Mouse (Mus musculus): ENCODE data around the gene Tprgl. TPM values are rescaled to one million over a fixed set of nuclear protein-coding genes. Genes with fewer than 3 reads are reported as not detected.

The Tprgl gene
- total RNA-seq (2017): 161 and 163 TPM in 2 replicates

GRCm38 (mm10) chr4:154160538-154161390 lies at the start of gene Tprgl:
TSS of gene Tprgl (minus strand) at chr4:154160666.
- peak; percentile 94 for ATAC-seq (ENCODE audit: extremely low read depth, insufficient number of reproducible peaks, low FRiP score, poor library complexity, severe bottlenecking)

- ATAC-seq (ENCODE audit: extremely low read depth, insufficient number of reproducible peaks, low FRiP score, poor library complexity, severe bottlenecking): no peak
Measured at GRCm38 (mm10) chr4:154209825-154210224, 49.4 kb upstream of the Tprgl start.

- ATAC-seq (ENCODE audit: extremely low read depth, insufficient number of reproducible peaks, low FRiP score, poor library complexity, severe bottlenecking): no peak
Measured at GRCm38 (mm10) chr4:154209054-154209453, 48.6 kb upstream of the Tprgl start.

DNA sequence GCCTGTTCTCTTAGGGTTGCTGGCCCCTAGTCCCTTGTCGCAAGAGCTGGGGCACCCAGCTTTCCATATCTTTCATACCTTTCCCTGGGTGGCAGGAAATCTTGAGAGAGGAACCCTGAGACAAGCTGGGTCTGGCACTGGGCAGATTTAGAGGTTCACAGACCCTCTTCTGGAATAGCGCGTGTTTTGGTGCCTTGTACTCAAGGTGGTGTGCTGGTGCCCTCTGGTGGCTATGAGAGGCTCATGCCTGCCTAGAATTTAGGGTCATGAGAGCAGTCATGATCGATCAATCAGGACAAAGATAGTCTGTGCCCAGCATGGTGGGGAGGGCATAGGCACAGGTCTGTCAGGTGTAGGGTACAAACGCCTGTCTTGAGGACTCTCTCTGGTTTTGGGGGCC lies 46.8 kb upstream of the Tprgl start:
- no peak for ATAC-seq (ENCODE audit: extremely low read depth, insufficient number of reproducible peaks, low FRiP score, poor library complexity, severe bottlenecking)

GRCm38 (mm10) chr4:154205392-154205791 lies 44.9 kb upstream of the Tprgl start:
- ATAC-seq (ENCODE audit: extremely low read depth, insufficient number of reproducible peaks, low FRiP score, poor library complexity, severe bottlenecking): no peak

- ATAC-seq (ENCODE audit: extremely low read depth, insufficient number of reproducible peaks, low FRiP score, poor library complexity, severe bottlenecking): no peak
Measured at GRCm38 (mm10) chr4:154204532-154204931, 44.1 kb upstream of the Tprgl start.

- no peak for ATAC-seq (ENCODE audit: extremely low read depth, insufficient number of reproducible peaks, low FRiP score, poor library complexity, severe bottlenecking)
Measured at GRCm38 (mm10) chr4:154201511-154201910, 41.0 kb upstream of the Tprgl start.

- no peak for ATAC-seq (ENCODE audit: extremely low read depth, insufficient number of reproducible peaks, low FRiP score, poor library complexity, severe bottlenecking)
Measured at GRCm38 (mm10) chr4:154198377-154198961, 38.0 kb upstream of the Tprgl start.

DNA sequence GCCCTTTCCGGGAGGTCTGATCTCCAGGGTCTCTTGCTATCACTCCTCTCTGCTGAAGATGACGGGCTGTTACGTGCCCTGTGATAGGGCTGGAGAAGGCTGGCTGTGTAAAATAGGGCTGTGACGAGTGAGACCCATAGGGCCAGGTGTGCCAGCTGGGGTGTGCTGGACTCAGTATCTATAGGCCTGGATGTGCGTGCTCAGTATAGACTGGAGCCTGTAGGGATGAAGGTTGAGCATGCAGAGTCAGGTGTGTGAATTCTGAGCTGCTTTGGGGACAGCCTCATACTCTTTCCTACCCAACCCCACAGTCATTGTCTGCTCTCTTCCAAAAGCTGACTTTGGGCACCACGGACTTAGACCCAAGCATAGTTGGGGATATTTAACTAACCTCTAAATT lies 37.5 kb upstream of the Tprgl start:
- no peak for ATAC-seq (ENCODE audit: extremely low read depth, insufficient number of reproducible peaks, low FRiP score, poor library complexity, severe bottlenecking)

DNA sequence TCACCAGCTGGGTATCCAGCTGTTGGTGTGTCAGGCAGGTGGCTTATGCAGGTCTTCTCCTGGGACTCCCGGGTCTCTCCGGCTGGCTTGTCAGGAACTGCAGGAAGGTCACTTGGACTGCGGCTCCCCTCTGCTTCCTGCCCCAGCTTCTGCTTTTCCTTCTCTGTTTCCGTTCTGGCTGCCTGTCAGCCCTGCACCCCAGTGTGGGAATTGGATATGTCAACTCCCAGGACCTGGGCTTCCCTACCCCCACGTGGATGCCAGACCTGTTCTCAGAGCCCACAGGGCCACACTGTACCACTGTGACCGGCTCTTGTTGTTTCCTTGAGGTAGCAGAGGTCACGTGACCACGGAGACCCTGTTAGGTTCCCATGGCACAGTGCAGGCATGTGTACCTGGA lies 28.5 kb upstream of the Tprgl start:
- ATAC-seq (ENCODE audit: extremely low read depth, insufficient number of reproducible peaks, low FRiP score, poor library complexity, severe bottlenecking): no peak

GRCm38 (mm10) chr4:154186002-154186537 lies 25.6 kb upstream of the Tprgl start:
- no peak for ATAC-seq (ENCODE audit: extremely low read depth, insufficient number of reproducible peaks, low FRiP score, poor library complexity, severe bottlenecking)

GRCm38 (mm10) chr4:154185001-154185400 lies 24.5 kb upstream of the Tprgl start:
- ATAC-seq (ENCODE audit: extremely low read depth, insufficient number of reproducible peaks, low FRiP score, poor library complexity, severe bottlenecking): no peak

- no peak for ATAC-seq (ENCODE audit: extremely low read depth, insufficient number of reproducible peaks, low FRiP score, poor library complexity, severe bottlenecking)
Measured at GRCm38 (mm10) chr4:154183566-154183965, 23.1 kb upstream of the Tprgl start.

DNA sequence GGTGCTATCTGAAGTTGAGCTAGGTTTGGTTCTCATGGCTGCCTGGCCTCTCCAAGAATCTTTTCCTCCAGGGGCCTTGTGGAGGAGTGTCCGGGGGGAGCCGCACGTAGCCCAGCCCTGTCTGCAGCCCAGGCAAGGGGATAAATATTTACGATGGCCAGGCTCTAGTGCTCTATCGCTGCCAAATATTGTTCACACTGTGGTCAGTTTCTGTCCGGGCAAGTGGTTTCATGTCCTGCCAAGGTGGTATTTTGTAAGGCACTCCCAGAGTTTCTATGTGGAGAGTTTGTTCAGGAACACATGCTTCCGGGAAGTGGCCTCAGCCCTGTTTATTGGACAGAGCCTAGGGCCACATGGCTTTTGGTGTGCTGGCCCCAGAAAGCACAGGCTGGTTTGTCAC lies 20.5 kb upstream of the Tprgl start:
- ATAC-seq (ENCODE audit: extremely low read depth, insufficient number of reproducible peaks, low FRiP score, poor library complexity, severe bottlenecking): no peak

DNA sequence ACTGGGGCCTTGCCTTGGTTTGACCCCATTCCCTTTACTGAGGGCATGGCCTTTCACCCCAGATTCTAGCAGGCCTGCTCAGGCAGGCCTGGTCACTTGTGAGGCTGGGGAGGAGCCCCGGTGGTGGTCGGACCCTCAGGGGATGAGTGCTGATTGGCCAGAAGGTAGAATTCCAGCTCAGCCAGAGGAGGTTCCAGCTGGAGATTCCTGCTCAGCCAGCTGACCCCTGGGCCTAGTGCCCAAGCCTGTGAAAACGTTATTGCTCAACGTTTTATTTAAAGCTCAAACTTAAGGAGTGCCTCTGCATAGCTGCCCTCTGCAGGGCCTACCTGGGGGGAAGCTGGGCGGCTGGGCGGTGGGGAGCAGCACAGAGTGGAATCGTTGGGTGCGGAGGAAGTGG lies 16.8 kb upstream of the Tprgl start:
- ATAC-seq (ENCODE audit: extremely low read depth, insufficient number of reproducible peaks, low FRiP score, poor library complexity, severe bottlenecking): no peak

DNA sequence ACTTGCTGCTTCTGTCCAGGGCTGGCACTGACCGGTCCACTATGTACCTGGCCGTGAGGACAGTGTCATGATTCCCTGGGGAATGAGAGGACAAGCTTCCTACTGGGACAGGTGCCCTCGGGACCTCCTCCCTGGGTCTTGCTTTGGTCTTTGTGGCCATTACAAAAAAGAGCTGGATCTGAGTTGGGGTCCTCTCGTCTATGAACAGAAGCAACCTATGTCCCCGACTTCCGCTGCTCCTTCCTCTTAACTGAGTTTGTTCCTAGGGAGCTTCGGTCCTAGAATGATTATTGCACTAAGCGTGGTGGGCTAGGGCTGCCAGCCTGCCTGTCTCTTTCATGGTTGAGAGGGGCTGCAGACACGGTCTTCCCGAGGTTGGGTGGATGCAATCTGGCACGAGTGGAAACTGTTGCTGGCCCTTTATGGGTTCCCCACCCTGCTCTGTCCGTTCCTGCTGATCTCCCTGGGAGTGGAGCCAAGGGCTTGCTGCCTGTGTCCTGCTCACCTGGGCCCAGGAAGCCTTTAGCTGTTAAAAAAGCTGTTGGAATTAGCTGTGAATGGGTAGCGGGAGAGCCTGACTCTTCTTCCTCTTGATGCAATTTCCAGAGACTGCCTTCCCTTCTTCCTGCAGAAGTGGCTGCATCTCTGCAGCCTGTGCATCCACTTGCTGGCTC lies 11.6 kb upstream of the Tprgl start:
- no peak for ATAC-seq (ENCODE audit: extremely low read depth, insufficient number of reproducible peaks, low FRiP score, poor library complexity, severe bottlenecking)

GRCm38 (mm10) chr4:154171151-154171930 lies 10.9 kb upstream of the Tprgl start:
- ATAC-seq (ENCODE audit: extremely low read depth, insufficient number of reproducible peaks, low FRiP score, poor library complexity, severe bottlenecking): no peak

DNA sequence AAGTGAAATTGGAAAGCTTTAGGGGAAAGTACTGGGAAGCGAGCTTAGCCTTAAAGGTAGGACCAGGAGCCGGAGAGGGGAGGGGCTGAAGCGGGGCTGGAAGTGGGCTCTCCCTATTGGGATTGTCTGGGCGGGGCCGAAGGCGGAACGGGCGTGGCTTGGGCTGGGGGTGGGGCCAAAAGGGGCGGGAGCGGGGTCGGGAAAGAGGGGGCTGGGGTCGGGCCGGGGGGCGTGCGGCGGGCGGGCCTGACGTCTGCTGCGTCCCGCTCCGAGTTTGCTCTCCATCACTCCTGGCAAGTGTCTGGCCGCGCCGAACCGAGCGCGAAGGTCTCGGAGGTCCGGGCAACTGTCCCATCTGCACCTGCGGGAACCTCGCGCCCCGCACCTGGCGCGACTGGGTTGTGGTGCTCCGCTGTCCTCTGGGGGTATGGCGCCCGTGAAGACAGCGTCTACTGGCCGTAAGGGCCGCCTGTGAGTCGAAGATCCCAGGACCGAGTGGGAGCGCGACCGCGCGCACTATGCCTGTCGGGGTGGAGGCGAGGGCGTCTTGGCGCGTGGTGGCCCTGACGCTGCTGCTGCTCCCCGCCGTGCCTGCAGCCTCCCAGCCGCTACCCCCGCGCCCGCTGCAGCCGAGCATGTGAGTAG lies 10.2 kb upstream of the Tprgl start, which contains the start of gene Megf6:
Megf6 (plus strand) TSS at position 225 of the 645 bp plus-strand sequence.
- ATAC-seq (ENCODE audit: extremely low read depth, insufficient number of reproducible peaks, low FRiP score, poor library complexity, severe bottlenecking): no peak
